Mouse (Mus musculus) kidney, embryonic 16.5 days (tissue): ENCODE data around the gene 4931414P19Rik. TPM values are rescaled to one million over a fixed set of nuclear protein-coding genes. Genes with fewer than 3 reads are reported as not detected.

ENCODE experiments used
- ATAC-seq: fragments of 200-750 bp; cut with Nextera tagmentation; 2 replicates; pipeline ENCODE4 v1.8.0; 2017; ENCODE audit warnings: moderate TSS enrichment; ENCODE audit not compliant: low FRiP score, low TSS enrichment
- H3K27ac ChIP-seq: fragments of 300-500 bp; sonication (generic); 2 replicates; pipeline ENCODE4 v1.5.1; 2014; ENCODE audit warnings: low read length
- H3K27me3 ChIP-seq: fragments of 300-500 bp; sonication (generic); 2 replicates; pipeline ENCODE4 v1.6.1; 2014; ENCODE audit warnings: low read length, control low read depth, mixed read lengths; ENCODE audit not compliant: insufficient read depth
- H3K36me3 ChIP-seq: fragments of 300-500 bp; sonication (generic); 2 replicates; pipeline ENCODE4 v1.6.1; 2014; ENCODE audit warnings: low read length, control low read depth, mixed read lengths; ENCODE audit not compliant: insufficient read depth
- H3K4me1 ChIP-seq: fragments of 300-500 bp; sonication (generic); 2 replicates; pipeline ENCODE4 v1.6.1; 2014; ENCODE audit warnings: low read length, control low read depth, mixed read lengths; ENCODE audit not compliant: insufficient read depth
- H3K4me2 ChIP-seq: fragments of 300-500 bp; sonication (generic); replicated peaks from 2 replicates; pipeline ENCODE4 v1.6.1; 2014; ENCODE audit warnings: low read depth, low read length
- H3K4me3 ChIP-seq: fragments of 300-500 bp; sonication (generic); 2 replicates; pipeline ENCODE4 v1.5.1; 2014; ENCODE audit warnings: mild to moderate bottlenecking, low read length
- H3K9ac ChIP-seq: fragments of 300-500 bp; sonication (generic); replicated peaks from 2 replicates; pipeline ENCODE4 v1.6.1; 2014; ENCODE audit warnings: low read length
- H3K9me3 ChIP-seq: fragments of 300-500 bp; sonication (generic); 2 replicates; pipeline ENCODE4 v1.6.1; 2016; ENCODE audit warnings: low read length, control low read depth
- WGBS: fragments of 180-500 bp; shearing (Covaris S2); extraction: QIAGEN DNeasy Blood & Tissue Kit; methylation state at CpG from one replicate; pipeline ENCODE4 v1.1.7; 2014; 5-methylcytosine and 5-hydroxymethylcytosine counted together
- polyA plus RNA-seq: library from polyadenylated mRNA; unstranded; fragments of >200 nt; fragmentation: Nextera tagmentation; extraction: Ambion mirVana; gene quantifications from 2 replicates; pipeline ENCODE4 v1.2.1, GENCODE M21; 2015

4931414P19Rik gene
- polyA plus RNA-seq, 1 experiment from 2014 or later, result 11.2 TPM

GRCm38 (mm10) chr14:54630583-54631239 lies 24.9 kb upstream of the 4931414P19Rik start:
- WGBS, result 83% methylated on average over 11 of the region's 11 CpGs
- Histone ChIP-seq H3K9ac (no peak overlapping the region), H3K27ac (no peak overlapping the region), H3K9me3 (no peaks in the 10 kb centered on the region), H3K36me3 (peaks cover 26% of the 10 kb centered on the region), H3K27me3 (no peaks in the 10 kb centered on the region), H3K4me2 (no peak overlapping the region), H3K4me3 (no peak overlapping the region), H3K4me1 (no peaks in the 10 kb centered on the region)
- ATAC-seq, result no peak

DNA sequence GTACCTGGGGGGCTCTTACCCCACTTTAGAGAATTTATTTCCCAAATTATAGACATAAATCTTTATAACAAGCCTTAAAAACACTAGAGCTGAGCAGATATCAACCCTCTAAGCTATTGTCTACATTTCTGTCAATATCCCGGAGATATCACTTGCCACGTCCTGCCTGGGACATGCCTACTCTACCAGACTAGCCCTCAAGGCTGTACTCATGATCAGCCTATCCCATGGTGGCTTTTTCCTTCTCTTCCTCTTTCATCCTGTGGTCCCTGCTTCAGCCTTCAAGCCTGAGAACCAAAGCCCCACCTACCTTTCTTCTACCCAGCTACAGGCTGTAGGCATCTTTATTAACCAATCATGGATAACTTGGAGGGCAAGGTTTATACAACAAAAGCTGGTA lies 24.0 kb upstream of the 4931414P19Rik start:
- H3K9me3 ChIP-seq, result no peaks in the 10 kb centered on the region
- H3K27me3 ChIP-seq, result no peaks in the 10 kb centered on the region
- H3K4me2 ChIP-seq, result no peak overlapping the region
- no peak overlapping the region for H3K4me3 ChIP-seq
- no peak for ATAC-seq
- no peak overlapping the region for H3K27ac ChIP-seq
- no peaks in the 10 kb centered on the region for H3K4me1 ChIP-seq
- H3K36me3 ChIP-seq, result peaks cover 26% of the 10 kb centered on the region
- WGBS, result 84% methylated on average over 2 of the region's 2 CpGs
- H3K9ac ChIP-seq, result no peak overlapping the region

GRCm38 (mm10) chr14:54628103-54628502 lies 22.3 kb upstream of the 4931414P19Rik start:
- ATAC-seq, result no peak
- H3K36me3 ChIP-seq, result peaks cover 15% of the 10 kb centered on the region
- no peak overlapping the region for H3K4me3 ChIP-seq
- H3K9me3 ChIP-seq, result no peaks in the 10 kb centered on the region
- H3K4me2 ChIP-seq, result no peak overlapping the region
- WGBS, result 74% methylated on average over 5 of the region's 5 CpGs
- H3K4me1 ChIP-seq, result no peaks in the 10 kb centered on the region
- H3K9ac ChIP-seq, result no peak overlapping the region
- H3K27ac ChIP-seq, result no peak overlapping the region
- H3K27me3 ChIP-seq, result no peaks in the 10 kb centered on the region

GRCm38 (mm10) chr14:54624976-54625375 lies 19.2 kb upstream of the 4931414P19Rik start:
- Histone ChIP-seq H3K9me3 (no peaks in the 10 kb centered on the region), H3K4me3 (no peak overlapping the region), H3K27ac (no peak overlapping the region), H3K9ac (no peak overlapping the region), H3K36me3 (no peaks in the 10 kb centered on the region), H3K4me1 (no peaks in the 10 kb centered on the region), H3K4me2 (no peak overlapping the region), H3K27me3 (no peaks in the 10 kb centered on the region)
- no peak for ATAC-seq
- WGBS, result 76% methylated on average over 10 of the region's 10 CpGs

GRCm38 (mm10) chr14:54623334-54623733 lies 17.5 kb upstream of the 4931414P19Rik start:
- ATAC-seq, result no peak
- 79% methylated on average over 6 of the region's 6 CpGs for WGBS
- H3K4me3 ChIP-seq, result no peak overlapping the region

GRCm38 (mm10) chr14:54621133-54621532 lies 15.3 kb upstream of the 4931414P19Rik start, which contains the start of gene Psmb11:
Gene Psmb11, plus strand, starts transcription at chr14:54621433.
- H3K9ac ChIP-seq, result no peak within 1 kb of the TSS
- WGBS, result 97% methylated on average over 1 of the region's 1 CpGs
- no peaks in the 10 kb centered on the region for H3K9me3 ChIP-seq
- H3K36me3 ChIP-seq, result peaks cover 4% of the 10 kb centered on the region; the same call in 1 of the 2 replicates
- H3K4me2 ChIP-seq, result no peak within 1 kb of the TSS
- H3K27ac ChIP-seq, result no peak within 1 kb of the TSS
- H3K27me3 ChIP-seq, result no peaks in the 10 kb centered on the region
- H3K4me3 ChIP-seq, result no peak within 1 kb of the TSS
- H3K4me1 ChIP-seq, result peaks cover 12% of the 10 kb centered on the region
- no peak for ATAC-seq

More at GRCm38 (mm10) chr14:54623334-54623733, 17.5 kb upstream of the 4931414P19Rik start:
- Histone ChIP-seq H3K9ac (no peak overlapping the region), H3K27me3 (no peaks in the 10 kb centered on the region), H3K36me3 (no peaks in the 10 kb centered on the region), H3K4me2 (no peak overlapping the region), H3K27ac (no peak overlapping the region), H3K9me3 (no peaks in the 10 kb centered on the region), H3K4me1 (no peaks in the 10 kb centered on the region)

GRCm38 (mm10) chr14:54617897-54618365 lies 12.1 kb upstream of the 4931414P19Rik start, which contains the start of gene Psmb5:
Gene Psmb5, minus strand, starts transcription at chr14:54618022.
- under 1% methylated on average over 25 of the region's 25 CpGs for WGBS
- peak within 1 kb of the TSS; percentile 91 for H3K4me3 ChIP-seq
- H3K27me3 ChIP-seq, result no peaks in the 10 kb centered on the region
- H3K9ac ChIP-seq, result peak within 1 kb of the TSS; percentile 91
- peaks cover 20% of the 10 kb centered on the region for H3K36me3 ChIP-seq
- H3K4me1 ChIP-seq, result peaks cover 12% of the 10 kb centered on the region
- peak within 1 kb of the TSS; percentile 78 for H3K4me2 ChIP-seq
- peak; percentile 89 for ATAC-seq
- H3K9me3 ChIP-seq, result no peaks in the 10 kb centered on the region
- peak within 1 kb of the TSS; percentile 71 for H3K27ac ChIP-seq

- no peaks in the 10 kb centered on the region for H3K9me3 ChIP-seq
- H3K4me3 ChIP-seq, result peak overlapping the region; percentile 91
- peak overlapping the region; percentile 91 for H3K9ac ChIP-seq
- H3K36me3 ChIP-seq, result peaks cover 25% of the 10 kb centered on the region
- peak overlapping the region; percentile 71 for H3K27ac ChIP-seq
- H3K27me3 ChIP-seq, result no peaks in the 10 kb centered on the region
- ATAC-seq, result peak; percentile 42
- peaks cover 12% of the 10 kb centered on the region for H3K4me1 ChIP-seq
- WGBS, result 3% methylated on average over 38 of the region's 38 CpGs
- H3K4me2 ChIP-seq, result peak overlapping the region; percentile 78
Observed at GRCm38 (mm10) chr14:54617152-54617896, 11.5 kb upstream of the 4931414P19Rik start.

- H3K27me3 ChIP-seq, result no peaks in the 10 kb centered on the region
- no peak for ATAC-seq
- no peaks in the 10 kb centered on the region for H3K9me3 ChIP-seq
- H3K36me3 ChIP-seq, result peaks cover 31% of the 10 kb centered on the region
- WGBS, result 91% methylated on average over 16 of the region's 16 CpGs
- peaks cover 12% of the 10 kb centered on the region for H3K4me1 ChIP-seq
- peak overlapping the region; percentile 78; the same call in 1 of the 2 replicates for H3K4me2 ChIP-seq
- no peak overlapping the region for H3K9ac ChIP-seq
- no peak overlapping the region for H3K27ac ChIP-seq
- no peak overlapping the region for H3K4me3 ChIP-seq
Observed at GRCm38 (mm10) chr14:54616226-54616825, 10.5 kb upstream of the 4931414P19Rik start.
